Mouse (Mus musculus) brain, embryonic 14.5 days (tissue): Measurements from ENCODE around the gene Gm3685. TPM values are rescaled to one million over a fixed set of nuclear protein-coding genes. Genes with fewer than 3 reads are reported as not detected.
"Not testable (repeated sequence)": the region's sequence is repeated elsewhere in the genome, so short reads cannot be mapped to it uniquely, and the experiment has no call there.

Experiments used
- DNase-seq: peaks from one replicate; pipeline ENCODE4 v3.0.0-alpha.2; 2011; ENCODE audit warnings: low read depth
- polyA plus RNA-seq: library from polyadenylated mRNA; depleted of rRNA; stranded (reverse); fragments of >200 nt; gene quantifications from 2 replicates; pipeline ENCODE4 v1.2.3, GENCODE M21; 2012; rRNA removed

The Gm3685 gene
- polyA plus RNA-seq, result not detected in 2 replicates

DNA sequence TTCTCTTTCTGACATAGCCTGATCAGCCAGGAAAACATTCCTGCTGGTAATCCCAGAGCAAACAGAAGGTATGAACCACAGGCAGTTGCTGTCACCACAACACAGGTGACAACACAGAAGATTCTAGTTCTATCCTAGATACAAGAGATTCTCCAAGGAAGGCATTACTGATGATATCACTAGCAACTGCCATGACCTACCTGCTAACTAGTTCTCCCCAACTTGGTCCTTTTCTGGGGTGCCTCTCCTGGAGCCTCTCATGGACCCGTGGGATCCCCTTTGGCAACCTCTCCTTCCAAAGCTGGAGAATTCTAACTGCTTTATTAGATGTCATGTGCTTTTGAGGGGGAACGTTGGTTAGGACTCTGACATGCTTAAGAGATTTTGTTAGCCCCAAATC, at the start of gene Gm3685:
TSS of gene Gm3685 (minus strand) at position 101 of the 400 bp plus-strand sequence.
- DNase-seq, result not testable (repeated sequence)

DNA sequence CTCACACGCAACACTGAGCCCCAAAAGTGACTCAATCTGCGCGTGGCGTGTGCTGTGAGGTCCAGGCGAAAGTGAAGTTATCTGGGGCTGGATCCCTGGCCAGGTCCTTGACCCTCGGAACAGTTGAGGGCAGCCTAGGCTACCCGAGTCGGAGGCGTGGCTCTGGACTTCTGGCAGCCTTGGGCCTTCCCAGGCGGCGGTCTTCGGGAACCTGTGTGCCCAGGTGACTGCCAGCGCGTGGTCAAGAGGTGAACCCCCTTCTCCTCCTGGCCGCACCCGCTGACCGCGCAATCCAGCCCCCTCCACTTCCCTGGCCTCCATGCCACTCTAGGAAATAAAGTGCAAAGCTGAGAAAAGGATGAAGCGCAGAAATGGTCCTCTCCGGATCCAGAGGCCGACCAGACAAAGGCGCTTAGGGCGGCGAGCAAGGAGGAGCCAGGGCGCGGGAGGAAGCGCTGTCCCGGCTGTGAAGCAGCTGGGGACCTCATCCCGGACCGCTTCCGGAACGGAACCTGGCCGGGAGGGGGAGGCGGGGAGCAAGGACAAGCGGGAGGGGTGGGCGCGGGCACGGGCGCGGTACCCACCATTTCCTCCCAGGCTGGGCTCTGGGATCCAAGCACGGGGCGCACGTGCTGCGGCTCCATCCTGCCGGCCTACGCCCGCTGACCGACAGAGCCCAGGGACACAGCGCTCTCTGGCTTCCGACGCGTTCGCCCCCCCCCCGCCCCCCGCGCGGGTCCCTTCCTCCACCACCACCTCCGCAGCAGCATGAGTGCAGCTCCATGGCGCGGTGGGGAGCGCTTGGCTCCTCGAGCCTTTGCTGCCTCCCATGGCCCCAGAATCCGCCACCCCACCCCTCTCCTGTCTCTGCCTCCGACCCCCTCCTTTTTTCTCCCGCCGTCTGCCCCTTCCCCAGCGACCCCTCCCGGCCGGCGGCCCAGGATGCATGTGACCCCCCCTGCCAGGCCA, 17.7 kb downstream of the Gm3685 start, which contains the start of gene Gm10406:
TSS of gene Gm10406 (minus strand) at position 669 of the 969 bp plus-strand sequence.
- peak; percentile 45 for DNase-seq

DNA sequence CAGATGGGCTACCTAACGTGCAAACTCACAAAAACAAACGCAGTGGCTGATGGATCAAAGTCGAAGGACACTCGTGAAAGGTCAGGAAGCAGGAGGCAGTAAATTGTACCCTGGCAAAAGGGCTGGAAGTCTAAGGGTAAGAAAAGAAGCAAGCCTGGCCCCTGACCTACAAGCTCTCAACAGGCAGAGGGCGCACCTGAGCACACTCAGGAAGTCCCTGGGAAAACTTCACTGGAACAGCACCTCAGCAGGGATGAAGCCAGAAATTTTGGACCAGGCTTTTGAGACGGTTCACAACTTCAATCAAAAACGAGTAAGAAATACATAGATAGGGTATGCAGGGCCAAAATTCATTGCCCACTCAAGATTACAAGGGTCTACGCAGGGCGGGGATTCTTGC, 18.5 kb downstream of the Gm3685 start:
- not testable (repeated sequence) for DNase-seq

Other genes with a start within 250 kb of the Gm3685 start
- not detected in 2 replicates for gene Gm3642, start 204.7 kb downstream of the Gm3685 start, polyA plus RNA-seq
- gene Gm3667, start 155.0 kb downstream of the Gm3685 start, polyA plus RNA-seq, result 8.5 TPM in 2 replicates
- gene Gm6356, start 71.2 kb downstream of the Gm3685 start, polyA plus RNA-seq, result not detected in 2 replicates
- 7.2 and 8.1 TPM in 2 replicates for gene Gm10406, start 17.5 kb downstream of the Gm3685 start, polyA plus RNA-seq
- 8.4 and 8.6 TPM in 2 replicates for gene Gm3696, start 55.7 kb upstream of the Gm3685 start, polyA plus RNA-seq
- 0.03 TPM in 1 of 2 replicates, not detected in the other for gene Gm6676, start 80.4 kb upstream of the Gm3685 start, polyA plus RNA-seq
- 7.6 and 7.7 TPM in 2 replicates for gene Gm3512, start 129.6 kb upstream of the Gm3685 start, polyA plus RNA-seq
- gene Gm16434, start 149.6 kb upstream of the Gm3685 start, polyA plus RNA-seq, result 0.03 TPM in 1 of 2 replicates, not detected in the other
- gene Gm3727, start 219.7 kb upstream of the Gm3685 start, polyA plus RNA-seq, result not detected in 2 replicates